Mouse (Mus musculus) myocyte (in vitro differentiated cells): ENCODE results near the gene Tmem53. TPM values are rescaled to one million over a fixed set of nuclear protein-coding genes. Genes with fewer than 3 reads are reported as not detected.

Experiments used
- H3K27me3 ChIP-seq: one replicate; pipeline ENCODE4 v1.6.1; 2011; ENCODE audit not compliant: control insufficient read depth, insufficient read depth, insufficient read length
- H3K36me3 ChIP-seq: one replicate; pipeline ENCODE4 v1.6.1; 2011; ENCODE audit not compliant: control insufficient read depth, insufficient read depth
- H3K4me2 ChIP-seq: one replicate; pipeline ENCODE4 v1.6.1; 2011; ENCODE audit warnings: low read depth, control low read depth
- H3K4me3 ChIP-seq: one replicate; pipeline ENCODE4 v1.5.1; 2011; ENCODE audit warnings: mild to moderate bottlenecking, control low read depth, moderate library complexity
- H3K79me2 ChIP-seq: one replicate; pipeline ENCODE4 v1.6.1; 2011; ENCODE audit not compliant: control insufficient read depth, insufficient read depth
- H3ac ChIP-seq: one replicate; pipeline ENCODE4 v1.6.1; 2011; ENCODE audit not compliant: control insufficient read depth, insufficient read length
- CEBPB ChIP-seq: IDR thresholded peaks from 2 replicates; pipeline ENCODE4 v1.6.1; 2011; ENCODE audit warnings: mild to moderate bottlenecking, moderate library complexity; ENCODE audit not compliant: poor library complexity, insufficient read depth, severe bottlenecking
- E2F4 ChIP-seq: IDR thresholded peaks from one replicate; pipeline ENCODE4 v1.6.1; 2011; ENCODE audit warnings: mild to moderate bottlenecking, control low read depth, moderate library complexity; ENCODE audit not compliant: insufficient read depth
- MAX ChIP-seq: IDR thresholded peaks from one replicate; pipeline ENCODE4 v1.6.1; 2011; ENCODE audit warnings: low read depth, mild to moderate bottlenecking, control low read depth
- MYOD1 ChIP-seq, 3 experiments: IDR thresholded peaks; one replicate each; pipeline ENCODE4 v1.6.1; 2011; ENCODE audit warnings: control low read depth in 2 of 3, low read depth in 2 of 3, mild to moderate bottlenecking in 2 of 3, moderate library complexity in 1 of 3; ENCODE audit not compliant: insufficient read length in 2 of 3, control insufficient read depth in 1 of 3
- MYOG ChIP-seq, 3 experiments: IDR thresholded peaks; one replicate each; pipeline ENCODE4 v1.6.1; 2011; ENCODE audit warnings: control low read depth in 2 of 3, low read depth in 2 of 3, mild to moderate bottlenecking in 2 of 3; ENCODE audit not compliant: insufficient read length in 2 of 3, control insufficient read depth in 1 of 3, insufficient read depth in 1 of 3
- POLR2A ChIP-seq: IDR thresholded peaks from one replicate; pipeline ENCODE4 v1.6.1; 2011; ENCODE audit warnings: low read depth, mild to moderate bottlenecking, control low read depth, moderate library complexity; ENCODE audit not compliant: insufficient read length
- POLR2AphosphoS2 ChIP-seq: IDR thresholded peaks from one replicate; pipeline ENCODE4 v1.6.1; 2011; ENCODE audit warnings: low read depth, control low read depth; ENCODE audit not compliant: insufficient read length
- REST ChIP-seq: IDR thresholded peaks from one replicate; pipeline ENCODE4 v1.6.1; 2011; ENCODE audit warnings: mild to moderate bottlenecking, control low read depth, moderate library complexity; ENCODE audit not compliant: insufficient read depth, insufficient read length
- SRF ChIP-seq: IDR thresholded peaks from one replicate; pipeline ENCODE4 v1.6.1; 2011; ENCODE audit warnings: low read depth; ENCODE audit not compliant: control insufficient read depth, insufficient read length
- TCF12 ChIP-seq: IDR thresholded peaks from one replicate; pipeline ENCODE4 v1.6.1; 2011; ENCODE audit warnings: mild to moderate bottlenecking, control low read depth; ENCODE audit not compliant: poor library complexity, insufficient read depth, severe bottlenecking
- TCF3 ChIP-seq: IDR thresholded peaks from one replicate; pipeline ENCODE4 v1.6.1; 2011; ENCODE audit warnings: low read depth, control low read depth; ENCODE audit not compliant: insufficient read length
- USF1 ChIP-seq: IDR thresholded peaks from one replicate; pipeline ENCODE4 v1.6.1; 2011; ENCODE audit warnings: low read depth, mild to moderate bottlenecking, control low read depth, moderate library complexity
- polyA plus RNA-seq: library from polyadenylated mRNA; unstranded; fragments of >200 nt; fragmentation: generic; extraction: Trizol; gene quantifications from one replicate; pipeline ENCODE4 v1.2.1, GENCODE M21; 2012; ENCODE audit warnings: missing spikeins

The Tmem53 gene
- polyA plus RNA-seq, 1 experiment: 12.7 TPM

- Histone ChIP-seq H3K36me3 (no peaks in the 10 kb centered on the region), H3K27me3 (no peaks in the 10 kb centered on the region), H3K4me2 (no peak overlapping the region), H3ac (no peak overlapping the region), H3K79me2 (no peaks in the 10 kb centered on the region), H3K4me3 (no peak overlapping the region)
- TF ChIP-seq SRF (no peak), USF1 (no peak), POLR2AphosphoS2 (no peak), MYOD1 (IDR thresholded peaks at IDR 0.05; ENCODE audit: control insufficient read depth in 1 of 3, insufficient read length in 2 of 3, low read depth in 2 of 3) (no peak), REST (no peak), MYOG (IDR thresholded peaks at IDR 0.05; ENCODE audit: control insufficient read depth in 1 of 3, insufficient read depth in 1 of 3, insufficient read length in 2 of 3, low read depth in 2 of 3) (no peak), MAX (no peak)
These were observed 30.8 kb upstream of the Tmem53 start for GRCm38 (mm10) chr4:117220741-117221515.

GRCm38 (mm10) chr4:117221836-117222235 is 29.9 kb upstream of the Tmem53 start:
- H3K4me2 ChIP-seq: no peak overlapping the region
- H3K4me3 ChIP-seq: no peak overlapping the region
- no peak overlapping the region for H3ac ChIP-seq
- H3K36me3 ChIP-seq: no peaks in the 10 kb centered on the region
- TF ChIP-seq CEBPB: no peak
- no peak for TF ChIP-seq REST
- TF ChIP-seq MYOD1 (IDR thresholded peaks at IDR 0.05; ENCODE audit: control insufficient read depth in 1 of 3, insufficient read length in 2 of 3, low read depth in 2 of 3): no peak
- TF ChIP-seq MYOG (IDR thresholded peaks at IDR 0.05; ENCODE audit: control insufficient read depth in 1 of 3, insufficient read depth in 1 of 3, insufficient read length in 2 of 3, low read depth in 2 of 3): no peak
- TF ChIP-seq MAX: no peak
- TF ChIP-seq POLR2A: no peak
- TF ChIP-seq TCF12: no peak
- no peak for TF ChIP-seq E2F4
- no peak for TF ChIP-seq TCF3
- no peak for TF ChIP-seq USF1
- TF ChIP-seq SRF: no peak
- TF ChIP-seq POLR2AphosphoS2: no peak
- no peaks in the 10 kb centered on the region for H3K27me3 ChIP-seq
- H3K79me2 ChIP-seq: no peaks in the 10 kb centered on the region

- Histone ChIP-seq H3K27me3 (peaks cover 4% of the 10 kb centered on the region), H3K4me2 (no peak overlapping the region), H3ac (no peak overlapping the region), H3K79me2 (no peaks in the 10 kb centered on the region), H3K4me3 (no peak overlapping the region), H3K36me3 (no peaks in the 10 kb centered on the region)
- TF ChIP-seq TCF3 (no peak), POLR2AphosphoS2 (no peak), USF1 (no peak), MAX (no peak), POLR2A (no peak), SRF (no peak), REST (no peak), TCF12 (no peak)
These were observed 28.8 kb upstream of the Tmem53 start for GRCm38 (mm10) chr4:117223001-117223400.

- H3K36me3 ChIP-seq: no peaks in the 10 kb centered on the region
- no peaks in the 10 kb centered on the region for H3K79me2 ChIP-seq
- H3K27me3 ChIP-seq: peaks cover 15% of the 10 kb centered on the region
- TF ChIP-seq TCF12 (no peak), SRF (no peak), E2F4 (no peak), MYOD1 (IDR thresholded peaks at IDR 0.05; ENCODE audit: control insufficient read depth in 1 of 3, insufficient read length in 2 of 3, low read depth in 2 of 3) (no peak), REST (no peak), USF1 (no peak), MYOG (IDR thresholded peaks at IDR 0.05; ENCODE audit: control insufficient read depth in 1 of 3, insufficient read depth in 1 of 3, insufficient read length in 2 of 3, low read depth in 2 of 3) (no peak), TCF3 (no peak), POLR2A (no peak), MAX (no peak), CEBPB (no peak), POLR2AphosphoS2 (no peak)
- no peak overlapping the region for H3ac ChIP-seq
- no peak overlapping the region for H3K4me2 ChIP-seq
- H3K4me3 ChIP-seq: no peak overlapping the region
These were observed 27.6 kb upstream of the Tmem53 start for GRCm38 (mm10) chr4:117224122-117224521.
